Mouse (Mus musculus) midbrain, postnatal 0 days (tissue): ENCODE results near the gene Abhd17b. TPM values are rescaled to one million over a fixed set of nuclear protein-coding genes. Genes with fewer than 3 reads are reported as not detected.
"Not testable (repeated sequence)": the region's sequence is repeated elsewhere in the genome, so short reads cannot be mapped to it uniquely, and the experiment has no call there.

Experiments used
- ATAC-seq: fragments of 200-750 bp; cut with Nextera tagmentation; 2 replicates; pipeline ENCODE4 v1.8.0; 2017; ENCODE audit warnings: moderate number of reproducible peaks, mild to moderate bottlenecking, moderate TSS enrichment, moderate library complexity; ENCODE audit not compliant: low FRiP score
- DNase-seq: peaks from one replicate; pipeline ENCODE4 v3.0.0-alpha.2; 2015; ENCODE audit warnings: low spot score
- H3K27ac ChIP-seq: fragments of 300-500 bp; sonication (generic); 2 replicates; pipeline ENCODE4 v1.5.1; 2014; ENCODE audit warnings: low read depth, mild to moderate bottlenecking, low read length, mixed read lengths
- H3K27me3 ChIP-seq: fragments of 300-500 bp; sonication (generic); 2 replicates; pipeline ENCODE4 v1.6.1; 2014; ENCODE audit warnings: low read length, control low read depth, mixed read lengths; ENCODE audit not compliant: insufficient read depth
- H3K36me3 ChIP-seq: fragments of 300-500 bp; sonication (generic); 2 replicates; pipeline ENCODE4 v1.6.1; 2014; ENCODE audit warnings: low read length, control low read depth, mixed read lengths; ENCODE audit not compliant: insufficient read depth
- H3K4me1 ChIP-seq: fragments of 300-500 bp; sonication (generic); 2 replicates; pipeline ENCODE4 v1.6.1; 2014; ENCODE audit warnings: mild to moderate bottlenecking, control low read depth, antibody characterized with exemption, low read length, mixed read lengths; ENCODE audit not compliant: insufficient read depth
- H3K4me2 ChIP-seq: fragments of 300-500 bp; sonication (generic); 2 replicates; pipeline ENCODE4 v1.6.1; 2014; ENCODE audit warnings: low read depth, mild to moderate bottlenecking, low read length, mixed read lengths; ENCODE audit not compliant: poor library complexity, severe bottlenecking
- H3K4me3 ChIP-seq: fragments of 300-500 bp; sonication (generic); 2 replicates; pipeline ENCODE4 v1.5.1; 2014; ENCODE audit warnings: low read depth, mild to moderate bottlenecking, low read length, moderate library complexity
- H3K9ac ChIP-seq: fragments of 300-500 bp; sonication (generic); replicated peaks from 2 replicates; pipeline ENCODE4 v1.6.1; 2014; ENCODE audit warnings: mild to moderate bottlenecking, low read length, moderate library complexity, mixed read lengths; ENCODE audit not compliant: poor library complexity, severe bottlenecking
- H3K9me3 ChIP-seq: fragments of 300-500 bp; sonication (generic); 2 replicates; pipeline ENCODE4 v1.6.1; 2016; ENCODE audit warnings: low read length, control low read depth
- CTCF ChIP-seq: IDR thresholded peaks from 2 replicates; pipeline ENCODE4 v1.5.1; 2016; ENCODE audit warnings: antibody characterized with exemption, mild to moderate bottlenecking
- WGBS: fragments of 180-500 bp; shearing (Covaris S2); extraction: QIAGEN DNeasy Blood & Tissue Kit; methylation state at CpG from one replicate; pipeline ENCODE4 v1.1.7; 2014; 5-methylcytosine and 5-hydroxymethylcytosine counted together
- polyA plus RNA-seq: library from polyadenylated mRNA; unstranded; fragments of >200 nt; fragmentation: Nextera tagmentation; extraction: Ambion mirVana; gene quantifications from 2 replicates; pipeline ENCODE4 v1.2.1, GENCODE M21; 2015
- total RNA-seq: library from RNA; depleted of rRNA; stranded (reverse); fragments of >200 nt; gene quantifications from 2 replicates; pipeline ENCODE4 v1.2.3, GENCODE M21; 2014

The Abhd17b gene
- total and polyA plus RNA-seq, 2 experiments from 2014 or later: 49.0 to 63.4 TPM

- H3K36me3 ChIP-seq: no peaks in the 10 kb centered on the region
- H3K9ac ChIP-seq: no peak overlapping the region
- 95% methylated on average over 5 of the region's 5 CpGs for WGBS
- no peaks in the 10 kb centered on the region for H3K4me1 ChIP-seq
- no peak for TF ChIP-seq CTCF
- no peak for ATAC-seq
- no peak overlapping the region for H3K4me2 ChIP-seq
- H3K27ac ChIP-seq: no peak overlapping the region
- H3K4me3 ChIP-seq: no peak overlapping the region
- H3K9me3 ChIP-seq: no peaks in the 10 kb centered on the region
- H3K27me3 ChIP-seq: no peaks in the 10 kb centered on the region
- no peak for DNase-seq
These were observed 68.0 kb downstream of the Abhd17b start for GRCm38 (mm10) chr19:21720950-21721349.

DNA sequence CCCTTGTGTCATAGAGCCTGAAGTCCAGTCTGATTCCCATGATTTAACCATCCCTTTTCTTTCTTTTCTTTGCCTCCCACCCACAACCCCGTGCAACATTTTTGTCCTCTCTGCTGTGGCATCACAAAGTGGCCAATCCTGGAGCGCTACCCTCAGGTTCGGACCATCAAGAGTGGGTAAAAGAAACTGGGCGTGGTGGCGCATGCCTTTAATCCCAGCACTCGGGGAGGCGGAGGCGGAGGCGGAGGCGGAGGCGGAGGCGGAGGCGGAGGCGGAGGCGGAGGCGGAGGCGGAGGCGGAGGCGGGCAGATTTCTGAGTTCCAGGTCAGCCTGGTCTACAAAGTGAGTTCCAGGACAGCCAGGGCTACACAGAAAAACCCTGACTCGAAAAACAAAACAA, 70.3 kb downstream of the Abhd17b start:
- not testable (repeated sequence) for ATAC-seq, H3K27me3 ChIP-seq, H3K4me1 ChIP-seq, H3K36me3 ChIP-seq, H3K27ac ChIP-seq, H3K9me3 ChIP-seq, H3K4me2 ChIP-seq, H3K9ac ChIP-seq, DNase-seq, H3K4me3 ChIP-seq
- WGBS: 85% methylated on average over 20 of the region's 20 CpGs

DNA sequence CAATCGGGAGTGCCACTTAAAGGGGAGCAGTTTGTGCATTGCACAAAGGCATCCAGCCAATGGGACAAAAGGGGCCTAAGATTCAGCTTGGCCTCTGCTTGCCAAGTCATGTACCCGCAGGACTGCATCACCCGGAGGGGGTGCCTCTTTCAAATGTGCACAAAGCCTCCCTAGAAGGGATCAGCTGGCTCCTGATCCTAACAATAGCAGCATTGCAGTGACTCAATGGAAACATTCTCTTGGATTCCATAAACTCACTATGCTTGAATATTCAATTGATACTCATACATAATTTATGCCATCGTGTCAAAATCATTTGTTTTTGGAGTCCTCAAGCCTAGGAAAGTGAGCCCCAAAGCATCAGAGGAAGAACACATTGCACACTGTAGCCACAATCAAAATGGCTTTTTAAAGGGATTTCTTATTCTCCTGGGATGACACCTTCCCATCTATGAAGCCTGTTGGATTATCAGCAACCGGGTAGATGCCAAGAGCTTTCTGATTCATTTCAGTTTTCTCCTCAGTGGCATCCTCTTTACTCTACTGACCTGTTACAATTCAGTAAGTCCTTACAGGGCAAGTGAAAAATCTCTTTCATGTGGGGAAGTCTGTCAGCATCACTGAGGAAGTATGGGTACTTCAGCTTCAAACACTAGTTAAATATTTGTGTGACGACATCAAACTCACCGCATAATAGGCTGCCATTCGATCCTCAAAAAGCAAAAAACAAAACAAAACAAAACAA, 71.1 kb downstream of the Abhd17b start:
- WGBS: 31% methylated on average over 8 of the region's 8 CpGs
- no peak overlapping the region for H3K4me2 ChIP-seq
- DNase-seq (peak; percentile 89), ATAC-seq (peak; percentile 89)
- H3K36me3 ChIP-seq: no peaks in the 10 kb centered on the region
- no peak overlapping the region for H3K4me3 ChIP-seq
- TF ChIP-seq CTCF: no peak
- H3K27me3 ChIP-seq: no peaks in the 10 kb centered on the region
- H3K4me1 ChIP-seq: no peaks in the 10 kb centered on the region
- no peaks in the 10 kb centered on the region for H3K9me3 ChIP-seq
- no peak overlapping the region for H3K9ac ChIP-seq
- H3K27ac ChIP-seq: peak overlapping the region; percentile 47; the same call in 1 of the 2 replicates

GRCm38 (mm10) chr19:21725168-21725567, 72.2 kb downstream of the Abhd17b start:
- Histone ChIP-seq H3K9ac (no peak overlapping the region), H3K27ac (no peak overlapping the region), H3K9me3 (no peaks in the 10 kb centered on the region), H3K36me3 (no peaks in the 10 kb centered on the region), H3K4me2 (no peak overlapping the region), H3K27me3 (no peaks in the 10 kb centered on the region), H3K4me3 (no peak overlapping the region), H3K4me1 (no peaks in the 10 kb centered on the region)
- WGBS: 89% methylated on average over 1 of the region's 1 CpGs
- ATAC-seq (no peak), DNase-seq (no peak)
- TF ChIP-seq CTCF: no peak

DNA sequence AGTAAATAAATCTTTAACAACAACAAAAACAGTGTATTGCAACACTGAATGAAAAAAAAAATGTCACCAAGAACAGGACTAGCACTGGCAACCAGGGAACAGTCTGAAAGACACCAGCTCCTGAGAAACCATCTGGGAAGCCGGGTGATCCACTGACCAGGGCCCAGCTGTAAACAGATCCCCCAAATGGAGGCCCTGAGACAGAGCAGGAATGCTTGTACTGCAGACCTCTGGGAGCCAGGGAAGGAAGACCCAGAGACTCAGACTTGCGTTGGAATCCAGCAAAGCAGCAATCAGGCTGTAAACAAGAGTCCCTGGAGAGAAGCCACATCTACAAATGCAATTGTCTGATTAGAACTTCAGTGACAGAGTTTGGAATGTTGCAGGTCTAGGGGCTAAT, 74.1 kb downstream of the Abhd17b start:
- no peak for DNase-seq
- Histone ChIP-seq H3K27ac (no peak overlapping the region), H3K4me1 (no peaks in the 10 kb centered on the region), H3K4me3 (no peak overlapping the region), H3K9me3 (no peaks in the 10 kb centered on the region), H3K9ac (no peak overlapping the region), H3K36me3 (no peaks in the 10 kb centered on the region), H3K4me2 (no peak overlapping the region), H3K27me3 (no peaks in the 10 kb centered on the region)
- 44% methylated on average over 2 of the region's 2 CpGs for WGBS
- no peak for ATAC-seq
- TF ChIP-seq CTCF: no peak

DNA sequence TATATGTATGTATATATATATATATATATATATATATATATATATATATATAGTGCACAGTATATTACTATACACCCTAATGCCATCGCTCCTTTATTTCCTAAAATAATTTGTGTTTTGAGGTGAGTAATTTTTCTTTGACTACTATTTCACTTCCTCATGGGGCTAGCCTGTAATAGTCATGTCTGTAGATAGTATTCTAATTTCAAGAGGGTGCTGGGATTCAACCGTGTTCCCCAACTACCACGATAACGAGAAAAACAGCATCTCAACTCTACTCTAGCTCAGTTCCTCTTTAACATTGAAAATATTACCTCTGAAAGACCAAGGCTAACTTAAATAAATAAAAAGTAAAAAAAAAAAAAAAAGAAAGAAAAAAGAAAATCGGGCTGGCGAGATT, 75.4 kb downstream of the Abhd17b start:
- H3K9ac ChIP-seq: no peak overlapping the region
- TF ChIP-seq CTCF: no peak
- no peak for ATAC-seq
- no peak for DNase-seq
- no peaks in the 10 kb centered on the region for H3K9me3 ChIP-seq
- H3K27ac ChIP-seq: no peak overlapping the region
- no peaks in the 10 kb centered on the region for H3K36me3 ChIP-seq
- H3K4me1 ChIP-seq: no peaks in the 10 kb centered on the region
- no peaks in the 10 kb centered on the region for H3K27me3 ChIP-seq
- H3K4me2 ChIP-seq: no peak overlapping the region
- H3K4me3 ChIP-seq: no peak overlapping the region
- 97% methylated on average over 6 of the region's 6 CpGs for WGBS
